Mouse (Mus musculus) midbrain, embryonic 12.5 days (tissue): ENCODE data around the gene Heyl. TPM values are rescaled to one million over a fixed set of nuclear protein-coding genes. Genes with fewer than 3 reads are reported as not detected.

ENCODE experiments used
- ATAC-seq: fragments of 200-750 bp; cut with Nextera tagmentation; 2 replicates; pipeline ENCODE4 v1.8.0; 2017; ENCODE audit warnings: low read depth, moderate TSS enrichment, moderate library complexity; ENCODE audit not compliant: low FRiP score
- H3K27ac ChIP-seq: fragments of 300-500 bp; sonication (generic); replicated peaks from 2 replicates; pipeline ENCODE4 v1.5.1; 2016; ENCODE audit warnings: mild to moderate bottlenecking
- H3K27me3 ChIP-seq: fragments of 300-500 bp; sonication (generic); 2 replicates; pipeline ENCODE4 v1.6.1; 2016; ENCODE audit warnings: mild to moderate bottlenecking
- H3K36me3 ChIP-seq: fragments of 300-500 bp; sonication (generic); 2 replicates; pipeline ENCODE4 v1.6.1; 2016
- H3K4me1 ChIP-seq: fragments of 300-500 bp; sonication (generic); 2 replicates; pipeline ENCODE4 v1.6.1; 2016
- H3K4me2 ChIP-seq: fragments of 300-500 bp; sonication (generic); replicated peaks from 2 replicates; pipeline ENCODE4 v1.6.1; 2016; ENCODE audit warnings: mild to moderate bottlenecking, moderate library complexity
- H3K4me3 ChIP-seq: fragments of 300-500 bp; sonication (generic); 2 replicates; pipeline ENCODE4 v1.5.1; 2016; ENCODE audit warnings: mild to moderate bottlenecking
- H3K9ac ChIP-seq: fragments of 300-500 bp; sonication (generic); replicated peaks from 2 replicates; pipeline ENCODE4 v1.6.1; 2016; ENCODE audit warnings: mild to moderate bottlenecking, moderate library complexity
- H3K9me3 ChIP-seq: fragments of 300-500 bp; sonication (generic); 2 replicates; pipeline ENCODE4 v1.6.1; 2016; ENCODE audit warnings: mild to moderate bottlenecking
- WGBS: fragments of 180-500 bp; shearing (Covaris S2); methylation state at CpG from one replicate; pipeline ENCODE4 v1.1.7; 2016; 5-methylcytosine and 5-hydroxymethylcytosine counted together
- polyA plus RNA-seq: library from polyadenylated mRNA; unstranded; fragments of >200 nt; fragmentation: Nextera tagmentation; extraction: Ambion mirVana; gene quantifications from 2 replicates; pipeline ENCODE4 v1.2.1, GENCODE M21; 2016

Heyl gene
- polyA plus RNA-seq, 1 experiment from 2014 or later: 8.0 TPM

GRCm38 (mm10) chr4:123213975-123214374, 19.4 kb upstream of the Heyl start:
- Histone ChIP-seq H3K4me2 (no peak overlapping the region), H3K4me1 (peaks cover 9% of the 10 kb centered on the region; the same call in 1 of the 2 replicates), H3K4me3 (no peak overlapping the region), H3K9me3 (no peaks in the 10 kb centered on the region), H3K9ac (no peak overlapping the region), H3K27me3 (peaks cover 20% of the 10 kb centered on the region), H3K27ac (no peak overlapping the region), H3K36me3 (no peaks in the 10 kb centered on the region)
- no peak for ATAC-seq
- 94% methylated on average over 9 of the region's 9 CpGs for WGBS

GRCm38 (mm10) chr4:123215367-123215766, 18.0 kb upstream of the Heyl start:
- Histone ChIP-seq H3K4me3 (no peak overlapping the region), H3K27me3 (peaks cover 15% of the 10 kb centered on the region), H3K4me1 (peaks cover 9% of the 10 kb centered on the region; the same call in 1 of the 2 replicates), H3K27ac (no peak overlapping the region), H3K4me2 (no peak overlapping the region), H3K9me3 (no peaks in the 10 kb centered on the region), H3K9ac (no peak overlapping the region), H3K36me3 (no peaks in the 10 kb centered on the region)
- no peak for ATAC-seq
- WGBS: 66% methylated on average over 1 of the region's 1 CpGs

- peaks cover 9% of the 10 kb centered on the region; the same call in 1 of the 2 replicates for H3K4me1 ChIP-seq
- WGBS: 12% methylated on average over 1 of the region's 1 CpGs
- H3K36me3 ChIP-seq: no peaks in the 10 kb centered on the region
- H3K27ac ChIP-seq: no peak overlapping the region
- H3K4me2 ChIP-seq: no peak overlapping the region
- no peak overlapping the region for H3K9ac ChIP-seq
- H3K27me3 ChIP-seq: peaks cover 15% of the 10 kb centered on the region
- no peak for ATAC-seq
- H3K9me3 ChIP-seq: no peaks in the 10 kb centered on the region
- no peak overlapping the region for H3K4me3 ChIP-seq
These were observed 16.6 kb upstream of the Heyl start for GRCm38 (mm10) chr4:123216782-123217181.

- ATAC-seq: peak; percentile 80
- Histone ChIP-seq H3K27ac (no peak overlapping the region), H3K9me3 (no peaks in the 10 kb centered on the region), H3K4me2 (no peak overlapping the region), H3K27me3 (peaks cover 15% of the 10 kb centered on the region), H3K4me3 (no peak overlapping the region), H3K9ac (no peak overlapping the region), H3K36me3 (no peaks in the 10 kb centered on the region), H3K4me1 (peaks cover 4% of the 10 kb centered on the region; the same call in 1 of the 2 replicates)
- 75% methylated on average over 15 of the region's 15 CpGs for WGBS
These were observed 13.5 kb upstream of the Heyl start for GRCm38 (mm10) chr4:123219720-123220357.

GRCm38 (mm10) chr4:123220637-123221036, 12.7 kb upstream of the Heyl start:
- Histone ChIP-seq H3K9ac (no peak overlapping the region), H3K9me3 (no peaks in the 10 kb centered on the region), H3K4me3 (no peak overlapping the region), H3K27me3 (peaks cover 15% of the 10 kb centered on the region), H3K27ac (no peak overlapping the region), H3K4me2 (no peak overlapping the region), H3K4me1 (no peaks in the 10 kb centered on the region), H3K36me3 (no peaks in the 10 kb centered on the region)
- ATAC-seq: no peak
- WGBS: 84% methylated on average over 4 of the region's 4 CpGs

- Histone ChIP-seq H3K4me1 (no peaks in the 10 kb centered on the region), H3K9ac (no peak overlapping the region), H3K4me2 (no peak overlapping the region), H3K9me3 (no peaks in the 10 kb centered on the region), H3K27ac (no peak overlapping the region), H3K36me3 (no peaks in the 10 kb centered on the region), H3K4me3 (no peak overlapping the region), H3K27me3 (peaks cover 5% of the 10 kb centered on the region)
- ATAC-seq: no peak
- 47% methylated on average over 3 of the region's 3 CpGs for WGBS
These were observed 10.0 kb upstream of the Heyl start for GRCm38 (mm10) chr4:123223309-123223708.

- no peaks in the 10 kb centered on the region for H3K4me1 ChIP-seq
- no peak overlapping the region for H3K4me2 ChIP-seq
- WGBS: 86% methylated on average over 10 of the region's 10 CpGs
- H3K9ac ChIP-seq: no peak overlapping the region
- H3K27ac ChIP-seq: no peak overlapping the region
- peaks cover 10% of the 10 kb centered on the region; the same call in 1 of the 2 replicates for H3K27me3 ChIP-seq
- no peaks in the 10 kb centered on the region for H3K9me3 ChIP-seq
- H3K36me3 ChIP-seq: no peaks in the 10 kb centered on the region
- H3K4me3 ChIP-seq: no peak overlapping the region
- ATAC-seq: no peak
These were observed 7.5 kb upstream of the Heyl start for GRCm38 (mm10) chr4:123225718-123226403.

- H3K36me3 ChIP-seq: no peaks in the 10 kb centered on the region
- no peak overlapping the region for H3K9ac ChIP-seq
These were observed 5.6 kb upstream of the Heyl start for GRCm38 (mm10) chr4:123227707-123228106.

GRCm38 (mm10) chr4:123228270-123228669, 5.1 kb upstream of the Heyl start:
- no peak overlapping the region for H3K4me2 ChIP-seq
- no peak overlapping the region for H3K4me3 ChIP-seq
- no peaks in the 10 kb centered on the region for H3K9me3 ChIP-seq
- H3K27ac ChIP-seq: no peak overlapping the region
- peaks cover 2% of the 10 kb centered on the region for H3K4me1 ChIP-seq
- peaks cover 24% of the 10 kb centered on the region for H3K27me3 ChIP-seq
- H3K9ac ChIP-seq: no peak overlapping the region
- WGBS: 42% methylated on average over 2 of the region's 2 CpGs
- no peak for ATAC-seq
- H3K36me3 ChIP-seq: no peaks in the 10 kb centered on the region

More at GRCm38 (mm10) chr4:123227707-123228106, 5.6 kb upstream of the Heyl start:
- WGBS: 49% methylated on average over 4 of the region's 4 CpGs
- Histone ChIP-seq H3K4me1 (no peaks in the 10 kb centered on the region), H3K4me2 (no peak overlapping the region), H3K4me3 (no peak overlapping the region), H3K27ac (no peak overlapping the region), H3K27me3 (peaks cover 18% of the 10 kb centered on the region), H3K9me3 (no peaks in the 10 kb centered on the region)
- no peak for ATAC-seq

GRCm38 (mm10) chr4:123229166-123229565, 4.2 kb upstream of the Heyl start:
- WGBS: 85% methylated on average over 11 of the region's 11 CpGs
- Histone ChIP-seq H3K4me2 (no peak overlapping the region), H3K27ac (no peak overlapping the region), H3K4me3 (no peak overlapping the region), H3K36me3 (no peaks in the 10 kb centered on the region), H3K9me3 (no peaks in the 10 kb centered on the region), H3K27me3 (peaks cover 33% of the 10 kb centered on the region), H3K9ac (no peak overlapping the region), H3K4me1 (peaks cover 10% of the 10 kb centered on the region)
- ATAC-seq: no peak

- no peak overlapping the region for H3K27ac ChIP-seq
- no peaks in the 10 kb centered on the region; the same call in 1 of the 2 replicates for H3K9me3 ChIP-seq
- H3K9ac ChIP-seq: no peak overlapping the region
- H3K4me2 ChIP-seq: no peak overlapping the region
- 73% methylated on average over 3 of the region's 3 CpGs for WGBS
- H3K4me3 ChIP-seq: no peak overlapping the region
- H3K27me3 ChIP-seq: peaks cover 66% of the 10 kb centered on the region
- ATAC-seq: no peak
- no peaks in the 10 kb centered on the region for H3K36me3 ChIP-seq
- H3K4me1 ChIP-seq: peaks cover 13% of the 10 kb centered on the region
These were observed 515 bp upstream of the Heyl start for GRCm38 (mm10) chr4:123232841-123233240.

GRCm38 (mm10) chr4:123235835-123236430, 2.6 kb downstream of the Heyl start:
- H3K4me2 ChIP-seq: no peak overlapping the region
- H3K27ac ChIP-seq: no peak overlapping the region
- no peak overlapping the region for H3K4me3 ChIP-seq
- 71% methylated on average over 9 of the region's 9 CpGs for WGBS
- no peak for ATAC-seq
- no peaks in the 10 kb centered on the region for H3K36me3 ChIP-seq
- H3K27me3 ChIP-seq: peaks cover 88% of the 10 kb centered on the region
- H3K4me1 ChIP-seq: peaks cover 26% of the 10 kb centered on the region
- H3K9me3 ChIP-seq: no peaks in the 10 kb centered on the region; the same call in 1 of the 2 replicates
- H3K9ac ChIP-seq: no peak overlapping the region
